Mouse (Mus musculus) duodenum, adult 2 months (tissue): ENCODE results near the gene Zfp956. TPM values are rescaled to one million over a fixed set of nuclear protein-coding genes. Genes with fewer than 3 reads are reported as not detected.

ENCODE experiments used
- polyA plus RNA-seq: library from polyadenylated mRNA; depleted of rRNA; stranded (reverse); fragments of >200 nt; gene quantifications from 2 replicates; pipeline ENCODE4 v1.2.3, GENCODE M21; 2012; ENCODE audit warnings: low replicate concordance; rRNA removed

Zfp956 gene
- polyA plus RNA-seq, result 4.0 and 8.9 TPM in 2 replicates

GRCm38 (mm10) chr6:47953191-47953726, at the start of gene Zfp956:
TSS of gene Zfp956 (plus strand) at chr6:47953390.

GRCm38 (mm10) chr6:47920447-47921340, 32.5 kb upstream of the Zfp956 start, which contains the start of gene Zfp212:
TSS of gene Zfp212 (plus strand) at chr6:47920476.

Other genes with a start within 250 kb of the Zfp956 start
- 6.7 and 9.5 TPM in 2 replicates for gene Pdia4, start 140.0 kb upstream of the Zfp956 start, polyA plus RNA-seq
- gene Zfp786, start 122.5 kb upstream of the Zfp956 start, polyA plus RNA-seq, result 0.02 and 0.36 TPM in 2 replicates
- 3.6 and 4.7 TPM in 2 replicates for gene Zfp398, start 117.7 kb upstream of the Zfp956 start, polyA plus RNA-seq
- 4.1 and 4.6 TPM in 2 replicates for gene Zfp282, start 76.2 kb upstream of the Zfp956 start, polyA plus RNA-seq
- 4.9 and 5.0 TPM in 2 replicates for gene Zfp212, start 32.9 kb upstream of the Zfp956 start, polyA plus RNA-seq
- 16.1 and 16.2 TPM in 2 replicates for gene Zfp777, start 95.5 kb downstream of the Zfp956 start, polyA plus RNA-seq
- 11.7 and 12.6 TPM in 2 replicates for gene Zfp746, start 133.2 kb downstream of the Zfp956 start, polyA plus RNA-seq